Mouse (Mus musculus) thymus, postnatal 10 days (tissue): ENCODE data around the gene Palm2.
A peak's percentile ranks its signal among the peaks of the same experiment; 100 is the strongest.

Experiments
- DNase-seq, 2 experiments: peaks; one replicate each; pipeline ENCODE4 v3.0.0; 2021; ENCODE audit warnings: low spot score in 2 of 2

The Palm2 gene

DNA sequence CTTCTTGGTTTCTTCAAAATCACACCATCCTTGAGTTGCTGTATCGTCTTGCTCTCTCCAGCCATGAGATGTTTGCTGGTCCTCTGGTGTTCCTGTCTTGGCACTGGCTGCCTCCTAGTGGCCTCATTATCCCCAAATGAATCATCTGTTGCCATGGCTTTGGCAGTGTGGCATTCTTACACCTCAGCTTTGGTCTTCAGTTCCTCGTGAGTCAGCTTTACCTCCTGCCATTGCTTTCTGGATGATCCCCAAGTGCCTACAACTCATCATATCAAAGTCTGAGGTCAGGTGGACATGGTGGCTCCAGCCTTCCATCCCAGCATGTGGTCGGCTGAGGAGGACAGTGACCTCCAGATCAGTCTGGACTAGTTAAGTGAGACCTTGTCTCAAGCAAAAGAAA, 232.1 kb downstream of the Palm2 start:
- DNase-seq, result no peak

DNA sequence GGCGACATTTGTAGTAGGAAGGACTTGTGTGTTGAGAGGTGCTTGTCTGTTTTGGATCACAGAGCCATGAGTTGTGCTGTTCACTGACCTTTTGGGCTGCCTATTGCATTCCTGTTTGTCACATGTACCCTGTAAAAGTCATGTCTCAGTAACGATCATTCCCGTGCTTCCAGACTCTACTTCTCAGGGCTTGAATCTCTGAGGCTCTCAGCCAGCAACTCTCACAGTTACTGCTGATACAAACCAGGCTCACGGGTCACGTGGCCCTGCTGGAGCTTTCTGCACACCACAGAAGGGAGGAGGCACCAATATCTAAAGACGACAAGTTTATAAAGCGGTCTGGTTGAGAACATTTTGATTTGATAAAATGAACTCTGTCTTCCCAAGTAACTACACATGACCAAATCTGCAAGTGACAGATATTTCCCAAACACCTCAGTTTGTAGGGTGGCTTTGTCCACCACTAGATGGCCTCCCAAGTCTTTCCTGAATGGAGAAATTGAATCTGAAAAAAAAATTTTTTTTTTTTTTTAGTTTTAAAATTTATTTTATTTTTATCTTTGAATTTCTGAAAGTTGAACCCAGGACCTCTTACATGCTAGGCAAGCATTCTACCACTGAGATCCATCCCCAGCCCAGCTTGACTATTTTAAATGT, 236.9 kb downstream of the Palm2 start:
- no peak for DNase-seq

DNA sequence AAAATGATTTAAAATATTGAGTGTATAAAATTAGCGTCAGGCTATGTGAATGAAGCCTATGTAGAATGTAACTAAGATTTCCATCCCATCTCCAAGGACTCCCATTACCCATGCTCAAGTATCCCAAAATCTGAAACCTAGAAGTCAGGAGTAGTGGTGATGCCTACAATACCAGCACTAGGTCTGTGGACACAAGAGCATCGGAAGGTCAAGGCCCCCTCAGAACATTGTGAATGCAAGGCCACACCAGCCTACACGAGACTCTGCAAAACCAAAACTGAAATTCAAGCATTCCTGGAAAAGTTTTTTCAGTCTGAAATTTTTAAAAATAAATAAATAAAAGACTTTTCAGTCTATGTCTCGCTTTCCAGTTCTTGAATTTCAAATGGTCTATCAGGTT, 238.5 kb downstream of the Palm2 start:
- DNase-seq, result no peak

DNA sequence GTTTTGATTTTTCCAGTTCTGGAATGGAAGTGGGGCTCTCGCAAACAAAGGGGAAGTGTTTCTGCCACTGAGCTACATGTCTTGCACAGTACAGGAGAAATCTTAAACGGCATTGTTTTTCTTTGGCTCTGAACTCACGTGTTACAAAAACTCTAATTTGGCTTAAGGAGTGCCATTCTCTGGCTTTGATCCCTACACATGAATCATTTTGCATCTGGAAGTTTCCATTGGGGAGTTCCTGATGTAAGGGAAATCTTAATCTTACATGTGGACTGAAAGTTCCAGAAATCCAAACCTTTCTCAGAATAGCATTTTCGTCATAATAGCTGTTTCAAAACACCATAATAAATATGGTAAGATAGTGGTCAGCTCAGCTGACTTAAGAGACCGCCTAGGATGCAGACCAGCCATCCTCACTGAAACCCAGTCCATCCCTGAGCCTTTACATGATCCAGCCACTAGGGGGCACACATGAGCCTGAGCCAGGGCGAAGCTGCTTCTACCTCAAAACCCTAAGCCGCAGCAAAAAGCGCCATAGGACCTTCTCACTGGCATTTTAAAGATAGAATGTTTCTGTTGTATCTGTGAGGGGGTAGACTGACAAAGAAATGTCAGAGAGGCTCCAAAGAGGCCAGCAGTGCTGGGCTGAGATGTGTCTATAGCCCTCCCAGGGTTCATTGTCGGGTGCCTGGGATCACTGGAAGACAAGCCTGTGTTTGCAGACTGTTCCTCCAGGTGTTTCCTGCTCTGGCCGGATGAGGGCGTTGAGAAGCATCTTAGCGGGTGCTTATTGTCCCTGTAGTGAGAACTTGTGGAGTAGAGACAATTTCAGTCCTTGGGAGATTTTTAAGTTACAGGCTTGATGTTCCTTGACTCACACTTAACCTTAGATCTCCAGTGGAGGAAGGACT, 239.2 kb downstream of the Palm2 start:
- peak; percentile 81 to 95 for DNase-seq

DNA sequence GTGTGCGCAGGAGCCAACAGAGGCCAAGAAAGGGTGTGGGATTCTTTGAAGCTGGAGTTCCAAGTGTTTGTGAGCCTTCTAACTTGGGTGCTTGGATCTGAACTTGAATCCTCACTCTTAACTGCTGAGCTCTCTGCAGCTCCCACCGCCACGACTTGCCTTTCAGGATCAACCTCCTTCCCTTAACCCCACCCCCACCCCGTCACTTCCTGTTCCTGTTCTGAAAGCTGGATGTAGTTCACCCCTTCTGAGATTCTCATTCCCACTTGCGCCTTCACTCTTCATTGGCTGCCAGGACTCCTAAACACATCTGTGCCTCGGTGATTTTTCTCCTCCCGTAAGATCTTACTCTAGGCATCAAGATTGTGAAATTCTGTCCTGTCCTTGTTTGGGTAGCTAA, 240.3 kb downstream of the Palm2 start:
- DNase-seq, result no peak

DNA sequence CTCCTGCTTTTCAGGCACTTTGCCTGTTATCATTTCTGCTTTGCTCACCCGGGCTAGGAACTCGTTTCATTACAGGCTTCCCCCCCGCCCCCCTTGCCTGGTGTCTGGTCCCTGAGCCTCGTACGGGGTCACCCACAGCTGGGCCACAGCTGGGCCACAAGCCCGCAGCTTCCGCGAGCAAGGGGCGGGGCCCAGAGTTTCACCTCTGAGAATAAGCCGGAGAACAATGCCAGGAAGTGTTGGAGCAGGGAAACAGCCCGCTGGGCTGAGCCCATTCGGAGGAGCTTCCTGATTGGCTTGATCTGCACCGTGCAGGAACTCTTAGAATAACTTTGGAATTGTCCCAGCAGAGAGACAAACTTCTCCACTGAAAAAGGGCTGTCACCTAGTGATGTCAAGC, 241.3 kb downstream of the Palm2 start:
- peak; percentile 49 to 58 for DNase-seq

DNA sequence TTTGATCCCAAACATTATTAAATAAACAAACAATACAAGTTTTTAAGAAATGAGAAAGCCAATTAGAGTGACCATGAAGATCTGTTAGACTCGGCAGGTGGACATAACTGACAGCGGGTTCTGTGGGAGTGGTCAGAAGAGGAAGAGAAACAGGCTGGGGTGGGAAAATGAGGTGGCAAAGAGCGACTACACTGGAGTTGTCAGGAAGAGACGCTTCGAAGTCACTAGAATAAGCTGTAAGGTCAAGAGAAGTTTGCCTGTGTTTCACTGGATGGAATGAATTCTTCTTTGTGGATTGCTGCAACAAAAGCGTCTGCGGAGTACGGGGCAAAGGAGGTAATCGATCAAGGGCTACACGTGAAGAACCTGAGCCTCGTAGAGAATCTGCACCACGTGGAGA, 243.9 kb downstream of the Palm2 start:
- DNase-seq, result no peak

DNA sequence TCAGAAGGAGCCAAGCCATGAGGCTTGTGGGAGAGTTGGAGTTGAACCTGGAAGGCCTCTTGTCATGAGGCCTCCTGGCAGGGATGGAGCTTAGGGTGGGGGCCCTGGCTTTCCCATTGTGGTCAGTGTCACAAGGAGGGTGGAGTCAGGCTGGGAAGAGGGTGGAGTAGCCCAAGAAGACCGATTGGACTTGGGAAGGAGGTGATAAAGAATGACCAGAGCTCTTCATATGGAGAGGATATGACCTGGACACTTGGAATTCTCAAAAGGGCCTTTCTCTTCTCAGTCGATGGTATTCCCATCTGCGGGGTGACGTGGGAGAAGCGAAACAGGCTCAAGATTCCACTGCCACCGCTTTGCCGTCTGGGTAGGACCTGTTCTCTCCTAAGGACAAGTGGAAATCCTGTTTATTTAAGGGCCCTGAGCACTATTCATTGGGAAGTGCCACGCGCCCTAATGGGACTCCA, 245.0 kb downstream of the Palm2 start:
- no peak for DNase-seq

DNA sequence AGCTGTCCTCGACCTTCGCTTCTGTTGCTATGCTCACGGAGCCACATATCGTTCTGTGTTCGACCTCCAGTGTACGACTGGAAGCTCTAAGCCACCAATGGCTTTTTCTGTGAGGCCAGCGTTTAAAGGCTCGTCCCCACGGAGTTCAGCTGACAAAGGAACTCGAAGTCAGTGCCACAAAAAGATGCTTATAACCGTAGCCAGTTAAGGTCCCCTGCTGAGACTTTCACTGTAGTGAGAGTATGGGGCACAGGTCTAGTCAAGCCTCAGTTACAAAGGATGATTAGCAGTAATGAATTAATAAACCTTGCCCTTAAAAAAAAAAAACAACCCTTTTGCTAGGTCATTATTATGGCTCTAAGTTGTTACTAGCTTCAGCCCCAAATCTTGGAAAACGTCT, 246.1 kb downstream of the Palm2 start:
- no peak for DNase-seq

DNA sequence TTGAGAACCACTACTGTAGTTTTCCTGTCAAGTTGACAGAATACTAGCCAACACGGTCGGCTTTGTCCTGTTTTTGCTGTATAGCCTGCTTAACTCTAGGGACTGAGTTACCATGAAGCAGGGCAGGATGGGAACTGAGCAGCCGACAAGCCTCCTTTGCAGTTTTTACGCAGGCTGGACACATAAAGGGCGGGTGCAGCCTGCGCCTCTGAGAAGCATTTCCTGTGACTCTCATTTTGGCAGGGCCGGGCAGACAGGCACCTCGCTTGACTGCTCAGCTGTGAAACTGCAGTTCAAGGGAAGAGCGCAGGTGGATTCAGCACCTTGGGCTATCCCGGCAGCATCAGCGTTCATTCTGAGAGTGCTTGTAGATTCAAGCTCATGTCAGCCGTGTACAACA, 247.5 kb downstream of the Palm2 start:
- DNase-seq, result peak; percentile 65 to 71

DNA sequence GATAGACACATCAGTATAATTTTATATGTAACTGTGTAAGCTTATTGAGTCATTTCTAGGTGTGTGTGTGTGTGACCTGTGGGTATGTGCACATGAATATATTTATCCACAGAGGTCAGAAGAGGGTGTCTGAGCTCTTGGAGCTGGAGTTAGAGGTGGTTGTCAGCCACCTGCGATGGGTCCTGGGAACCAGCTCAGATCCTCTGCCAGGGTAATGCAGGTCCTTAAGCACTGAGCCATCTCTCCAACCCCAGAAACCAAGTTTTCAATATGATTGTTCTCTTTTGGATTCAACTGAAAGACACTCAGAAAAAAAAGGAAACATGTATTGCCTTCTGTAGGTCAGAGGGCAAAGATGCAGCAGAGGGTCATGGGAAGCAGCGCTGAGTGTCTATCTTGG, 248.3 kb downstream of the Palm2 start:
- no peak for DNase-seq

DNA sequence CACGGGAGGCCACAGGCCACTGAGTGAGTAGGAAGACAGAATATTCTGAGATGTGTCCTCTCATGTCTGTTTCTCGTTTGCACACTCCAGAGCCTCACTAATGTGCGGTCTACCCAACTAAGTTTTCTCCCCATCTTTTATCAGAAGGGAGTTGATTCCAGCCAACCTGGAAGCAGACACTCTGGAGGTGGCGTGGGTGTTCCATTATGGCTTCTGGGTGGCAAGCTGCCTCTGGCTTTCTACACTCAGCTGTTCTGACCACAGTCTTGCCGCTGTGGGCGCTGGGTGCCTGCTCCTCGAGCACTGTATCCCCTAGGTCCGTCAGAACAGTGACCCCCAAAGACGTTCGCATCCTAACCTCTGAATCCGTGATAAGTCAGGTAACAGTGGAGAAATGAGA, 248.9 kb downstream of the Palm2 start:
- DNase-seq, result no peak

DNA sequence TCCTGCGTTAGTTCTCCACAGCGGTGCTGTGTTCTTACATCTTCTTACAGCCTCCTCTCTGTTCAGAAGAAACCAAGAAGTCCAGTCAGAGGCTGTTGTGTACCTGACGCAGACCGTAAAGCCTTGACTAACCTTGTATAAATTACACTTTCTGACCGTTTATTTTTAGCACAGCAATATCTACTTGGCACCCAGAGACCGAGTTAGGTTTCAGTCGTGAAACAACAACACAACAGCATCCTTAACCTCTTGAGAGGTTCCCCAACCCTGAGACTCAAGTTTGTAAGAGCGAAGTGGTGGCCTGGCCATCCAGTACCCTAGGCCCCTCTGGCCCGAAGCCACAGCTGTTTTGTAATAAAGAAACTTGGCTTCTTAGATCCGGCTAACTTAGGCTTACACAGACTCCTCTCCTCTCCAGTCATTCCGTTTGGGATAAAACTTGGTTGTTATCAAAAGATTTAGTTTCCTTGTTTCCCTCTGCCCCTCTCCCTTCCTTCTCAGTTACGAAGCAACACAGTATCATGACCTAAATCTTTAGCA, 250.7 kb downstream of the Palm2 start:
- DNase-seq, result no peak

DNA sequence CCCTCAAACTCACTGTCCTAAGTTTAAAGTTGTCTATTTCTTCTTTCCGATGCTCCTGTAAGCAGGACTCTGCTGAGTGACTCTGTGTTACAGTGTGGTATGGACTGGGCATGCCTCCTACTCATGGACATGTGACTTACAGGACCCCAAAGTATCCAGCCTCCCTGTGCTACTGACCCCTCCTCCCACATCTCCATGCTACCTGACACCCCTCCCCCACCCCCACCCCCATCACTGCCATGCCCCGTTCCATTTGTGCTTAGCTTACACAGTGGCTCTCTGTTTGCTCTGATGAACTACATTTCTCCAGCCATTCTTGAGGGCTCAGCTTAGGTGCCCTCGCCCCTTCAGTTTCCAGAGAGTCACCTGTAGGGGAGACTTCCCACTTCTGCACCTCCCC, 252.7 kb downstream of the Palm2 start:
- DNase-seq, result no peak

DNA sequence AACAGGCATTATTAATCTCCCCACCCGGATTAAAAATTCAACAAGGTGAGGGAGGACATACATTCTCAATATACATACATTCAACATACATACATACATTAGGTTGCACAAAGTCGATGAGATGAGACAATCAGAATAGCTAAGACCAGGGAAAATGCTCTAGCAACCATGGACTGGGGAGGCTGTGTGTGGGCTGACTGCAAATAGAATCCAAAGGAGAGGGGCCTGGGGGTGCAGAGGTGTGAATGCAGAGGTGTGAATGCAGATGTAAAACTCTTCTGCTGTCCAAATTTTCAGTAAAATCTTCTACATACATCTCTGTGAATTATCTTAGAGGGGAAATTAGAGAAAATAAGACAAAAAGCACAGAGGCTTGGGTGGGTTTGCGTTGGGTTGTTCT, 253.5 kb downstream of the Palm2 start:
- DNase-seq, result no peak

DNA sequence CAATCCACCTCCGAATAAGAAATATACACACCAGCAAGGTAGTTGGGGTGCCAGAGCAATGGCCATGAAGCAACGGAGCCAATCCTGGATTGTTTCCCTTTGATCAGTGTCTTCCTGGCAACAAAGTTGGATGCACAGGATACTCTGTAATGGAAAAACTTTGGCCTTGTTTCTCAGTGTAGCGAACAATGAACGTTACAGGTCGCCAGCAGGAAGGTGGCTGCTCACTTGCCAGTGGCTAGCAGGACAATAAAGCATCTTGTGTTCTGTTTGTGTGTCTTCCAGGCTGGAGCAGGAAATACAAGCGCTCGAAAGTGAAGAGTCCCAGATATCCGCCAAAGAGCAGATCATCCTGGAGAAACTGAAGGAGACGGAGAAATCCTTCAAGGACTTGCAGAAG, 254.1 kb downstream of the Palm2 start:
- DNase-seq, result no peak

DNA sequence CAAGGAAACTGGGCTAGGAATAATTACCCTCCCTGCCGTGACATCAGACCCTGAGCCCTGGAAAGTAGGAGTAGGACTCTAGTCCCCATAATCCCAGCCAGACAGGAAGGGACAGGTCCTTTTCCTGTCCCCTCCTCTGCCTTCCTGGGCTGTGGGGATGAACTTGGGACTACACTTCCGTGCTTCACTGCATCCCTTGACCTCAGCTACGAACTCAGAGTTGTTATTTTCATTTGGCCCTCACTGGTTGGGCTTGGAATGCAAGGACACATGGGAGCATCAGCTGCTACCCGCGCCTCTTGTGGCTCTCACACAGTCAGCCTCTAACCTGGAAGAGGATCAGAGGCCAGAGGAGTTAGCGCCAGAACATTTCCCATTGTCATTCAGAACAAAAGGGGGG, 256.0 kb downstream of the Palm2 start:
- no peak for DNase-seq

DNA sequence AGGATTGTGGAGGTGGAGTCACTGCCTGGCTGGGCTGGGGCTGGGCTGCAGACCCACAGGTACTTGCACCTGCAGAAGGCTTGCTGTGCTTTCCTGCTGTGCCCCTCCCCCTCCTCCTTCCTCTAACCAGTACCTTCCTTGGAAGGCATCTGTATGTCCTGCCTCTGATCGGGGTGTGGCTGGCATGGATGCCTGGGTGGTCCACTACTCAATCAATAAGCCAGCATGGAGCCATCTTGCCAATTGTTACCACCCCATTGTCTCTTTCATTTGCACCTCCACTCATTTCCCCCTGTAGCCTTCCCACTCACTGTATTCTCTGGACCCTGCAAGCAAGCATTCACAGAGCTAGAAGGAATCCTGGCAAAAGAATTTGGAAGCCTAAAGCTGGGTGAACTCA, 256.8 kb downstream of the Palm2 start:
- DNase-seq, result no peak

DNA sequence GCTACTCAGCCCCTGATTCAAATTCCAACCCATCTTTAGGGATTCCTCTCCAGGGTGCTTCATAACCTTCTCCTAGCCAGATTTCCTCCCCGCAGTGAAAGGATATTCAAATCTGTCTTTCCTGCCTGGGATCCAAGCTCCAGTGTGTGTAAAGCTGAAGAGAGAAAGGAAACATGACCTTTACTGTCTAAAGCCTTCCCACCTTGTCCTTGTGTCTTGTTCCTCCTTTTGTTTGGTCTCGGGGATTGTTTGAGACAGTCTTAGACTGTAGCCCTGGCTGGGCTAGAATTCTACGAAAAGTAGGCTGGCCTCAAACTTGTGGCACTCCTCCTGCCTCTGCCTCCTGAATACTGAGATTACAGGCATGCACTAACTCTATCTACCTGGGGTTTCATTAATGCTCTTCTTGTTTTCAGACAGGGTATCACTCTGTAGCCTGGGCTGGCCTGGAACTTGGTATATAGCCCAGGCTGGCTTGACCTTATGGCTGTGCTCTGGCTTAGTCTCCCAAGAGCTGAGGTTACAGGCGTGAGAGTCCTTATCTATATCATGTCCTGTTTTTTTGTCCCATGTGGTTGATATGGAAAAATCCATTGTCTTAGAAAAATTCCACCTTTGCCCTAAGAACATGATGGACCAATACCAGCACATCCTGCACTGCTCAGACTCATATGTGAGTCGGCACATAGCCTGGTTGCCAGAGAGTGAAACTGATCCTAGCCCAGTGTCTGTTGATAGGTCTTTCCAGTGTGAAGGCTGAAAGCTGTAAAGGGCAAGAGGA, 260.5 kb downstream of the Palm2 start:
- DNase-seq, result no peak

DNA sequence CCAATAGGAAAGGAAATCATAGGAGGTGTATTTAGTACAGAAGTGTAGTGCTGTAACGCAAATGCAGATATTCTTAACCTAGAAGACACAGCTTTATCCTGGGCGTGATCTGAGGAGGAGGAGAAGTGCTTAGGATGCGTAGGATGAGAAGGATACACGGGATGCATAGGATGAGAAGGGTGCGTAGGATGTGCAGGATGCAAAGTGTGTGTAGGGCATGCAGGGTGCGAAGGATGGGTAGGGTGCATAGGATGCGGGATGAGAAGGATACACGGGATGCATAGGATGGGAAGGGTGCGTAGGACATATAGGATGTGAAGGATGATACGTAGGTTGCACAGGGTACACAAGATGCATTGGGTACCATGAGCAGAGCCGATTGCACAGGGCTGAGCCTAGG, 262.9 kb downstream of the Palm2 start:
- no peak for DNase-seq

DNA sequence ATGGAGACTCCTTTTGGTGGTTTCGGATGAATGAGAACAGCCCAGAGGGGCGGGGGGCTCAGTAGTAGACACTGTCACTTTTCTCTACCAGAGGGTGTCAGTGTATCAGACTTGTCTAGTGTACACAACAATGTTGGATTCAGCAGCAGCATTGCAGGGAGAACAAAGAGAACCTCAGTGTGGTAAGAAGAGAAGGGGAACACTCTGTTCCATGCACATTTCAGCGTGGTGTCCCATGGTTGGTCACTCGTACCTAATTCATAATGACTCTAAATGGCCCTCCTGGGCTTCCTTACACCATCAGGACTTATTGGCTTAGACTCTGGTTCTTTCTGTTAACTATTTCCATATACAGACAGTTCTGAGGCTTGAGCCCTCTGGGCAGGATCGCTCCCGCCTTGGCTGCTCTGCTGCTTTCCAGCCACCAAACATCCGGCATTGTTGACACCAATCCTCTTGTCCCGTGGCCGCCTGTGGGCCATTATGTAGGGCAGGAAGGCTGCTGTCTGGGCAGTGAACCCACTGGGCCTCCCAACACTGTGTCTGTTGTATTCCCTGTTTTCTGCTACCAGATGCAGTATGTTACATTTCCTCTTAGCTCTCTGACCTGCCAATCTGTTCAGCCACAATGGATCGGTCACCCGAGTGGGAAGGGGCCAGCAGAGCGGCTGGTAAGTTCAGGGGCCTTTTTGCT, 264.0 kb downstream of the Palm2 start:
- DNase-seq, result no peak

DNA sequence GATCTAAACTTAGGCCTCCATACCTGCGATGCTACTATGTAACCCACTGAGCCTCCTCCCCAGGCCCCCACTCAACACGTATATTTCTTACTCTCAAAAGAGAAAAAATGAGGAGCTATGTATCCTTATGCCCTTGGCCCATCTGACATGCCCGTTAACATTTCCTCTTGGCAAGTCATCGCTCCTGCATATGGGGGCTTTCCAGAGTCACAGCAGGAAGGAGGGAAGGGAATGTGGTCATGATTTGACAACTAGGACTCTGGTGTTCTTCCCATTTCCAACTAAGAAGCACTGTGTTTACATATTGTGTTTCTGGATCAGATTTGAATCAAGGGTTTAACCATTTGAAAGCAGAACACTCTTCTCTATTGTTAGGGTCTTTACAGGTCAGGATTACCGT, 267.5 kb downstream of the Palm2 start:
- DNase-seq, result no peak
